Mouse (Mus musculus): ENCODE results near the gene Brd3. TPM values are rescaled to one million over a fixed set of nuclear protein-coding genes. Genes with fewer than 3 reads are reported as not detected.

Gene Brd3
- polyA plus RNA-seq, 1 experiment from 2014 or later = 126 TPM

- no peaks in the 10 kb centered on the region for H3K27me3 ChIP-seq (ENCODE audit: control insufficient read depth, insufficient read depth, low read length)
- no peak overlapping the region for H3K9ac ChIP-seq (replicated peaks; ENCODE audit: low read depth, low read length)
- peaks cover 31% of the 10 kb centered on the region for H3K4me1 ChIP-seq (ENCODE audit: control insufficient read depth, insufficient read depth, low read length)
- H3K4me3 ChIP-seq (ENCODE audit: low read depth, low read length) = no peak overlapping the region
- no peaks in the 10 kb centered on the region for H3K36me3 ChIP-seq (ENCODE audit: control insufficient read depth, insufficient read depth, low read length)
- no peak overlapping the region for H3K27ac ChIP-seq (ENCODE audit: low read depth, low read length)
- WGBS = 88% methylated on average over 4 of the region's 4 CpGs
- no peaks in the 10 kb centered on the region for H3K9me3 ChIP-seq (ENCODE audit: control insufficient read depth, low read length)
- H3K4me2 ChIP-seq (ENCODE audit: low read depth, low read length) = no peak overlapping the region
- ATAC-seq (ENCODE audit: low read depth) = no peak
Measured at GRCm38 (mm10) chr2:27469292-27469990, 38.0 kb downstream of the Brd3 start.

- Histone ChIP-seq H3K27me3 (ENCODE audit: control insufficient read depth, insufficient read depth, low read length) (no peaks in the 10 kb centered on the region), H3K27ac (ENCODE audit: low read depth, low read length) (no peak overlapping the region), H3K4me2 (ENCODE audit: low read depth, low read length) (no peak overlapping the region), H3K9me3 (ENCODE audit: control insufficient read depth, low read length) (no peaks in the 10 kb centered on the region), H3K36me3 (ENCODE audit: control insufficient read depth, insufficient read depth, low read length) (peaks cover 47% of the 10 kb centered on the region), H3K9ac (replicated peaks; ENCODE audit: low read depth, low read length) (no peak overlapping the region), H3K4me3 (ENCODE audit: low read depth, low read length) (no peak overlapping the region), H3K4me1 (ENCODE audit: control insufficient read depth, insufficient read depth, low read length) (no peaks in the 10 kb centered on the region)
- no peak for ATAC-seq (ENCODE audit: low read depth)
- WGBS = 92% methylated on average over 4 of the region's 4 CpGs
Measured at GRCm38 (mm10) chr2:27462901-27463300, 44.6 kb downstream of the Brd3 start.

- Histone ChIP-seq H3K9ac (replicated peaks; ENCODE audit: low read depth, low read length) (no peak overlapping the region), H3K9me3 (ENCODE audit: control insufficient read depth, low read length) (no peaks in the 10 kb centered on the region), H3K27me3 (ENCODE audit: control insufficient read depth, insufficient read depth, low read length) (no peaks in the 10 kb centered on the region), H3K4me3 (ENCODE audit: low read depth, low read length) (no peak overlapping the region), H3K36me3 (ENCODE audit: control insufficient read depth, insufficient read depth, low read length) (peaks cover 55% of the 10 kb centered on the region), H3K27ac (ENCODE audit: low read depth, low read length) (no peak overlapping the region), H3K4me2 (ENCODE audit: low read depth, low read length) (no peak overlapping the region), H3K4me1 (ENCODE audit: control insufficient read depth, insufficient read depth, low read length) (no peaks in the 10 kb centered on the region)
- WGBS = 93% methylated on average over 4 of the region's 4 CpGs
- ATAC-seq (ENCODE audit: low read depth) = no peak
Measured at GRCm38 (mm10) chr2:27461881-27462660, 45.4 kb downstream of the Brd3 start.

DNA sequence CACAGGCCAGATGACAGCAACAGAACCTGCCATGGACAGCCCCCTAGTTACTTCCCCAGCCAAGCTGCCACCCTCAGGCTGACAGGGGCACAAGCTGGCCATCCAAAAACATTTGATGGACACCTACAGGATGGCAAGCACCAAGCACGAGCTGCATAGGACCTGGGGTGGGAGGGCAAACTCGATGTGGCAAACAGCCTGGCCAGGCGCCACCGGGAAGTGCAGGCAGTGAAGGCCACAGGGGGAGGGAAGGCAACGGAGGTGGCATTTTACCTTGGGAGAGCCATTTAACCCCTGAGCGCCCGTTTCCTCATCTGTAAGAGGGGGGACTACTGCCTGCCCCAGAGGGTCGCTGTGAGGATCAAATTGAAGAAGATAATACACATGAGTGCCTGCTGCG, 46.8 kb downstream of the Brd3 start:
- Histone ChIP-seq H3K4me2 (ENCODE audit: low read depth, low read length) (no peak overlapping the region), H3K4me3 (ENCODE audit: low read depth, low read length) (no peak overlapping the region), H3K4me1 (ENCODE audit: control insufficient read depth, insufficient read depth, low read length) (no peaks in the 10 kb centered on the region), H3K27me3 (ENCODE audit: control insufficient read depth, insufficient read depth, low read length) (no peaks in the 10 kb centered on the region), H3K9ac (replicated peaks; ENCODE audit: low read depth, low read length) (no peak overlapping the region), H3K9me3 (ENCODE audit: control insufficient read depth, low read length) (no peaks in the 10 kb centered on the region), H3K27ac (ENCODE audit: low read depth, low read length) (no peak overlapping the region), H3K36me3 (ENCODE audit: control insufficient read depth, insufficient read depth, low read length) (peaks cover 65% of the 10 kb centered on the region)
- 80% methylated on average over 9 of the region's 9 CpGs for WGBS
- no peak for ATAC-seq (ENCODE audit: low read depth)

DNA sequence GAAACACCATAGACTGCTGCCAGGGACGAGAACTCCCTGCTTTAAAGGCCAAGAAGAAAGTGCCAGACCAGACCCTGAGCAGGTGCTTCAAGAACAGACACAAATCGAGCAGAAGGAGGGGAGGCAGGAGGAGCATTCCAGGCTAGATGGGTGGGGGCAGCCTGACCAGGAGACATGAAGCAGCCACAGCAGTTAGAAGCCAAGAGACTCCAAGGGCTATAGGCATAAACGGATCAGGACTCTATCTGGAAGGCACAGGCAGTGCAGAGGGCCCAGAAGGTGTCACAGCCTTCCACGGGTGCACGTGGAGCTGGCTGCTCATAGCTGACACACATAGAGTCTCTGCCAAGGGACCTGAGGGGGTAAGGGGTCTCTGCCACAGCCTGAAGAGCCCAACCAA, 47.3 kb downstream of the Brd3 start:
- Histone ChIP-seq H3K27ac (ENCODE audit: low read depth, low read length) (no peak overlapping the region), H3K36me3 (ENCODE audit: control insufficient read depth, insufficient read depth, low read length) (peaks cover 68% of the 10 kb centered on the region), H3K4me3 (ENCODE audit: low read depth, low read length) (no peak overlapping the region), H3K4me1 (ENCODE audit: control insufficient read depth, insufficient read depth, low read length) (no peaks in the 10 kb centered on the region), H3K27me3 (ENCODE audit: control insufficient read depth, insufficient read depth, low read length) (no peaks in the 10 kb centered on the region), H3K9ac (replicated peaks; ENCODE audit: low read depth, low read length) (no peak overlapping the region), H3K4me2 (ENCODE audit: low read depth, low read length) (no peak overlapping the region), H3K9me3 (ENCODE audit: control insufficient read depth, low read length) (no peaks in the 10 kb centered on the region)
- 94% methylated on average over 5 of the region's 5 CpGs for WGBS
- no peak for ATAC-seq (ENCODE audit: low read depth)

DNA sequence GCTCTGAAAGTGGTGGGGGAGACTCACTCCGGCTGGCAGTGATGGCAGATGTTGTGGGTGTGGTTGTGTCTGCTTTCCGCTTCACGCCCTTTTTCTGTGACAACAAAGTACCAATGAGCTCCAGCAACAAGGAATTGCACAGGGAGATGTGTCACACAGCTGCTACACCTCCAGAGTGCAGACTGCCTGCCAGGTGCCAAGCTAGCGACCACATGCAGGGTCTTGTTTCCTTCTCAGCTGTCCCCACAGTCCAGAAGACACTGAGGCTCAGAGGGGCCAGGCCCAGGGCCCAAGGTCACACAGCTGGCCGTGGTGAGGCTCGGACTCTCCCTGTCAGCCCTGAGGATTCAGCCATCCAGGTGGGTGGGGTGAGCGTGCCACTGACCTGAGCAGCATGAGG, 47.7 kb downstream of the Brd3 start:
- Histone ChIP-seq H3K36me3 (ENCODE audit: control insufficient read depth, insufficient read depth, low read length) (peaks cover 73% of the 10 kb centered on the region), H3K4me2 (ENCODE audit: low read depth, low read length) (no peak overlapping the region), H3K4me1 (ENCODE audit: control insufficient read depth, insufficient read depth, low read length) (no peaks in the 10 kb centered on the region), H3K27ac (ENCODE audit: low read depth, low read length) (no peak overlapping the region), H3K27me3 (ENCODE audit: control insufficient read depth, insufficient read depth, low read length) (no peaks in the 10 kb centered on the region), H3K4me3 (ENCODE audit: low read depth, low read length) (no peak overlapping the region), H3K9ac (replicated peaks; ENCODE audit: low read depth, low read length) (no peak overlapping the region), H3K9me3 (ENCODE audit: control insufficient read depth, low read length) (no peaks in the 10 kb centered on the region)
- no peak for ATAC-seq (ENCODE audit: low read depth)
- WGBS = 87% methylated on average over 7 of the region's 7 CpGs

GRCm38 (mm10) chr2:27450226-27450625, 57.2 kb downstream of the Brd3 start:
- no peak overlapping the region for H3K4me2 ChIP-seq (ENCODE audit: low read depth, low read length)
- peaks cover 83% of the 10 kb centered on the region for H3K36me3 ChIP-seq (ENCODE audit: control insufficient read depth, insufficient read depth, low read length)
- H3K4me1 ChIP-seq (ENCODE audit: control insufficient read depth, insufficient read depth, low read length) = no peaks in the 10 kb centered on the region
- H3K4me3 ChIP-seq (ENCODE audit: low read depth, low read length) = no peak overlapping the region
- no peak overlapping the region for H3K27ac ChIP-seq (ENCODE audit: low read depth, low read length)
- 95% methylated on average over 14 of the region's 14 CpGs for WGBS
- H3K9ac ChIP-seq (replicated peaks; ENCODE audit: low read depth, low read length) = no peak overlapping the region
- no peaks in the 10 kb centered on the region for H3K27me3 ChIP-seq (ENCODE audit: control insufficient read depth, insufficient read depth, low read length)
- no peaks in the 10 kb centered on the region for H3K9me3 ChIP-seq (ENCODE audit: control insufficient read depth, low read length)
- ATAC-seq (ENCODE audit: low read depth) = no peak

DNA sequence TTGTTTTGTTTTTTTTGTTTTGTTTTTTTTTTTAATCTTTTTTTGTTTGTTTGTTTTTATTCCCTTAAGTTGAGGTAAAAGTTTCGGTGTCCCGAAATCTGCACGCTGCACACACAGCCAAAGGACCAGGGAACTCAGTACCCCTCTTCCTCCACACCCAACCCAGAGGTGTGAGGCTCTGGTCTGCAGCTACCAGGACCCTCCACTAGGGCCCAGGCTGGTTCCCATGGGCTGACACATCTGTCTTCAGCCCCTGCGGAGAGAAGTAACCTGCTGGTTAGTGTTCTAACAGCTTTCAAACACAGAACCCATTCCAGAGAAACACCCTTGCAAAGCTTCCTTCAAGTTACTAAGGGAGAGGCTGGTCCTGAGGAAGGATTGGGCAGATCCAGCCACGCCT, 59.7 kb downstream of the Brd3 start:
- Histone ChIP-seq H3K4me1 (ENCODE audit: control insufficient read depth, insufficient read depth, low read length) (peaks cover 12% of the 10 kb centered on the region), H3K27me3 (ENCODE audit: control insufficient read depth, insufficient read depth, low read length) (no peaks in the 10 kb centered on the region), H3K9ac (replicated peaks; ENCODE audit: low read depth, low read length) (no peak overlapping the region), H3K36me3 (ENCODE audit: control insufficient read depth, insufficient read depth, low read length) (peaks cover 60% of the 10 kb centered on the region), H3K27ac (ENCODE audit: low read depth, low read length) (no peak overlapping the region), H3K4me2 (ENCODE audit: low read depth, low read length) (no peak overlapping the region), H3K4me3 (ENCODE audit: low read depth, low read length) (no peak overlapping the region), H3K9me3 (ENCODE audit: control insufficient read depth, low read length) (no peaks in the 10 kb centered on the region)
- ATAC-seq (ENCODE audit: low read depth) = no peak
- WGBS = 89% methylated on average over 5 of the region's 5 CpGs

- no peak for ATAC-seq (ENCODE audit: low read depth)
Measured at GRCm38 (mm10) chr2:27446812-27447211, 60.6 kb downstream of the Brd3 start.

More at GRCm38 (mm10) chr2:27446812-27447211, 60.6 kb downstream of the Brd3 start:
- WGBS = 96% methylated on average over 8 of the region's 8 CpGs
- Histone ChIP-seq H3K4me2 (ENCODE audit: low read depth, low read length) (no peak overlapping the region), H3K4me3 (ENCODE audit: low read depth, low read length) (no peak overlapping the region), H3K9me3 (ENCODE audit: control insufficient read depth, low read length) (no peaks in the 10 kb centered on the region), H3K27ac (ENCODE audit: low read depth, low read length) (no peak overlapping the region), H3K4me1 (ENCODE audit: control insufficient read depth, insufficient read depth, low read length) (peaks cover 12% of the 10 kb centered on the region), H3K36me3 (ENCODE audit: control insufficient read depth, insufficient read depth, low read length) (peaks cover 52% of the 10 kb centered on the region), H3K9ac (replicated peaks; ENCODE audit: low read depth, low read length) (no peak overlapping the region), H3K27me3 (ENCODE audit: control insufficient read depth, insufficient read depth, low read length) (no peaks in the 10 kb centered on the region)
